Mouse (Mus musculus) erythroblast, adult 5-6 weeks (primary cell): ENCODE data around the gene Tmc3. TPM values are rescaled to one million over a fixed set of nuclear protein-coding genes. Genes with fewer than 3 reads are reported as not detected.

Experiments used
- ATAC-seq: replicated peaks from 2 replicates; pipeline ENCODE4 v1.8.0; 2016; ENCODE audit warnings: moderate number of reproducible peaks, mild to moderate bottlenecking, moderate TSS enrichment, inconsistent platforms; ENCODE audit not compliant: poor library complexity, low FRiP score, severe bottlenecking
- total RNA-seq, 2 experiments: library from RNA; stranded (forward) in 1 of 2; stranded (reverse) in 1 of 2; fragments of 150-400 nt in 1 of 2; fragments of 200-764, 138-1000 nt in 1 of 2; gene quantifications; 2 replicates each; pipeline versions ENCODE4 v1.2.3 to v1.2.4; 2015 to 2017; ENCODE audit warnings: low replicate concordance in 2 of 2

Tmc3 gene
- 2.9 and 10.2 TPM in 2 replicates for total RNA-seq (2015; ENCODE audit: low replicate concordance)
- total RNA-seq (2017; ENCODE audit: low replicate concordance), result 8.8 and 12.2 TPM in 2 replicates

- ATAC-seq, result peak; percentile 94
Observed at GRCm38 (mm10) chr7:83584639-83585471, at the start of gene Tmc3. Tmc3 (plus strand) TSS chr7:83584927.

GRCm38 (mm10) chr7:83541536-83542169 lies 43.1 kb upstream of the Tmc3 start:
- ATAC-seq, result no peak

- ATAC-seq, result no peak
Observed at GRCm38 (mm10) chr7:83548686-83549352, 35.9 kb upstream of the Tmc3 start.

- no peak for ATAC-seq
Observed at GRCm38 (mm10) chr7:83549353-83549774, 35.4 kb upstream of the Tmc3 start.

- ATAC-seq, result no peak
Observed at GRCm38 (mm10) chr7:83549951-83550407, 34.7 kb upstream of the Tmc3 start.

- no peak for ATAC-seq
Observed at GRCm38 (mm10) chr7:83554477-83554876, 30.2 kb upstream of the Tmc3 start.

- ATAC-seq, result no peak
Observed at GRCm38 (mm10) chr7:83556488-83556887, 28.2 kb upstream of the Tmc3 start.

- ATAC-seq, result no peak
Observed at GRCm38 (mm10) chr7:83558741-83559280, 25.9 kb upstream of the Tmc3 start.

GRCm38 (mm10) chr7:83559495-83559894 lies 25.2 kb upstream of the Tmc3 start:
- ATAC-seq, result no peak

GRCm38 (mm10) chr7:83561849-83562248 lies 22.9 kb upstream of the Tmc3 start:
- no peak for ATAC-seq

GRCm38 (mm10) chr7:83564635-83565291 lies 20.0 kb upstream of the Tmc3 start:
- ATAC-seq, result no peak

- no peak for ATAC-seq
Observed at GRCm38 (mm10) chr7:83565976-83566375, 18.8 kb upstream of the Tmc3 start.

- ATAC-seq, result no peak
Observed at GRCm38 (mm10) chr7:83567841-83568500, 16.8 kb upstream of the Tmc3 start.

GRCm38 (mm10) chr7:83568815-83569214 lies 15.9 kb upstream of the Tmc3 start:
- ATAC-seq, result no peak

- ATAC-seq, result no peak
Observed at GRCm38 (mm10) chr7:83569436-83569835, 15.3 kb upstream of the Tmc3 start.

GRCm38 (mm10) chr7:83571077-83571476 lies 13.7 kb upstream of the Tmc3 start:
- ATAC-seq, result no peak

GRCm38 (mm10) chr7:83571901-83572300 lies 12.8 kb upstream of the Tmc3 start:
- no peak for ATAC-seq

- ATAC-seq, result no peak
Observed at GRCm38 (mm10) chr7:83572451-83572850, 12.3 kb upstream of the Tmc3 start.

- ATAC-seq, result no peak
Observed at GRCm38 (mm10) chr7:83580946-83581345, 3.8 kb upstream of the Tmc3 start.
